Mouse (Mus musculus) Patski (cell line): ENCODE data around the gene Cpne9. TPM values are rescaled to one million over a fixed set of nuclear protein-coding genes. Genes with fewer than 3 reads are reported as not detected.

Experiments
- ATAC-seq: fragments of 100-300 bp; one replicate; pipeline ENCODE4 v1.8.0; 2021
- CTCF ChIA-PET: fragments of 350-600 bp; sonication (Branson Sonifier 250); formaldehyde crosslinking; loops from one replicate; lab custom pipeline; 2022; ENCODE audit warnings: inconsistent platforms; lab: Charles Lee
- POLR2A ChIA-PET: fragments of 350-600 bp; sonication (Branson Sonifier 250); formaldehyde crosslinking; loops from one replicate; lab custom pipeline; 2022; ENCODE audit warnings: antibody characterized with exemption, inconsistent platforms; lab: Charles Lee
- DNase-seq: peaks from one replicate; pipeline ENCODE4 v3.0.0-alpha.2; 2011; ENCODE audit warnings: low read depth, low spot score
- H3K27me3 ChIP-seq: fragments of 371-371 bp; one replicate; pipeline ENCODE4 v1.5.1; 2021
- CTCF ChIP-seq: fragments of 100-300 bp; IDR thresholded peaks from one replicate; pipeline ENCODE4 v1.5.1; 2021
- in situ Hi-C: fragments of 300-500 bp; cut with MboI; formaldehyde crosslinking; loops from 3 replicates; pipeline ENCODE4 v1.11.1; 2018; ENCODE audit warnings: low pct_unique_long_range_greater_than_20kb, mixed read lengths
- polyA plus RNA-seq: library from polyadenylated mRNA; unstranded; gene quantifications from one replicate; pipeline ENCODE4 v1.2.3, GENCODE M21; 2021

Gene Cpne9
- polyA plus RNA-seq, 1 experiment from 2014 or later, result 0.19 TPM

DNA sequence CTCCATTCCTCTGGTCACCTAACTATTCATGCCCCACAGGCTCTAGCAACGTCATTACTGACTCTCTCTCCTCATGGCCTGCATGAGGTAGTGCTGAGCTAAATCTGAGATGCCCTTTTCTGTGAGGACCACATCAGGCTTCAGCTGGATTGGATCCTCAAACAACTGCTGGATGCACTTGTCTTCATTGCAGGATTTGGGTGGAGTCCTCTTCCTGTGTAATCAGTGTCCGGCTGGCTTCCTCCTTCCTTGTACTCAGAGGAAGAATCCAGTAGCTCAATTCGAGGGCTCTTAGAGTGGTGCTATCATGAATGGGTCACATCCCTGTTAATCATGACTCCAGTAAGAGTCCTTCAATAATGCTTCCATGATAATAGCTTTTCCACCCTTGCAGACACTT lies 71.6 kb downstream of the Cpne9 start:
- POLR2A ChIA-PET, result no interaction called here
- DNase-seq, result no peak
- no peak for TF ChIP-seq CTCF
- CTCF ChIA-PET, result interaction anchor here (1.1 kb wide), 1 partner anchor 9 kb away, joined by 4 read pairs; no protein-coding TSS in a partner anchor
- in situ Hi-C loops, result no loop called here
- H3K27me3 ChIP-seq, result no peaks in the 10 kb centered on the region
- no peak for ATAC-seq

Other genes with a start within 250 kb of the Cpne9 start
- gene Thumpd3, start 236.1 kb upstream of the Cpne9 start, polyA plus RNA-seq, result 63.3 TPM
- gene Setd5, start 204.9 kb upstream of the Cpne9 start, polyA plus RNA-seq, result 60.3 TPM
- gene Lhfpl4, start 86.9 kb upstream of the Cpne9 start, polyA plus RNA-seq, result 17.7 TPM
- 34.8 TPM for gene Mtmr14, start 44.5 kb upstream of the Cpne9 start, polyA plus RNA-seq
- 29.4 TPM for gene Brpf1, start 24.8 kb downstream of the Cpne9 start, polyA plus RNA-seq
- gene Ogg1, start 44.7 kb downstream of the Cpne9 start, polyA plus RNA-seq, result 26.2 TPM
- 130 TPM for gene Camk1, start 61.7 kb downstream of the Cpne9 start, polyA plus RNA-seq
- gene Tada3, start 95.6 kb downstream of the Cpne9 start, polyA plus RNA-seq, result 53.0 TPM
- 241 TPM for gene Arpc4, start 95.8 kb downstream of the Cpne9 start, polyA plus RNA-seq
- gene Ttll3, start 107.0 kb downstream of the Cpne9 start, polyA plus RNA-seq, result 10.1 TPM
- gene Rpusd3, start 137.0 kb downstream of the Cpne9 start, polyA plus RNA-seq, result 16.6 TPM
- gene Cidec, start 153.5 kb downstream of the Cpne9 start, polyA plus RNA-seq, result not detected
- gene Jagn1, start 160.3 kb downstream of the Cpne9 start, polyA plus RNA-seq, result 120 TPM
- gene Il17re, start 176.2 kb downstream of the Cpne9 start, polyA plus RNA-seq, result 1.7 TPM
- 242 TPM for gene Il17rc, start 189.1 kb downstream of the Cpne9 start, polyA plus RNA-seq
- gene Creld1, start 201.0 kb downstream of the Cpne9 start, polyA plus RNA-seq, result 131 TPM
- gene Prrt3, start 219.6 kb downstream of the Cpne9 start, polyA plus RNA-seq, result 0.63 TPM
- gene Emc3, start 249.3 kb downstream of the Cpne9 start, polyA plus RNA-seq, result 162 TPM
- 8.2 TPM for gene Fancd2, start 249.4 kb downstream of the Cpne9 start, polyA plus RNA-seq